Comparison of ENCODE assay signal across 1 mouse cellular context in the genomic region with DNA sequence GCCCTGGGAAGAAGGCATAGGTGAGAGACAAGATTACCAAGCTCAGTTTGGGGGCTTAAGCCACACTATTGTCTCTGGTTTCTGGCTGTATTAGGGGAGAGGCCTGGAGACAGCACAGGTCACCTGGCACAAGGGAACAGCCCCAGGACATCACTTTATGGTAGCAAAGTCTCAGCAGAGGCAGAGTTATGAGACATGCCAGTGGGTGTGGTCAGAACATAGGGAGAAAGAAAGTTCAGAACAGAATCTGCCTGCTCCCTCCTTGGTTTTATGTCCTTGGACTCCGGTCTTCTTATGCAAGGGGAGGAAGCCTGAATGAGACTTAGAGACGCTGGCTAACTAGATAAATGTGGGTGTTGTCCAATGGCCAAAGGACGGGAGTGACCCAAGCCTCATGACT.
TF ChIP-seq lines count a peak whose summit lies in the region.

No protein-coding gene starts in this region.

TF ChIP-seq in CH12.LX, 34 proteins besides CTCF, POLR2A, EP300 and RAD21 (continued from another document):
- TF ChIP-seq E2F4 (IDR thresholded peaks at IDR 0.05; ENCODE audit: insufficient replicate concordance, low read depth, low read length) (no peak), BHLHE40 (IDR thresholded peaks at IDR 0.05; ENCODE audit: low read depth, low read length) (no peak), IRF4 (IDR thresholded peaks at IDR 0.05; ENCODE audit: low read depth, low read length) (no peak), JUN (IDR thresholded peaks at IDR 0.05; ENCODE audit: insufficient read depth, low read depth, low read length) (no peak), TBP (conservative IDR thresholded peaks at IDR 0.05; ENCODE audit: low read depth, low read length) (no peak), MAX (IDR thresholded peaks at IDR 0.05; ENCODE audit: low read length) (no peak), MYC (IDR thresholded peaks at IDR 0.05; ENCODE audit: low read depth, low read length) (no peak), ETS1 (conservative IDR thresholded peaks at IDR 0.05; ENCODE audit: low read depth, low read length) (no peak), PAX5 (IDR thresholded peaks at IDR 0.05; ENCODE audit: low read length) (no peak), CHD1 (IDR thresholded peaks at IDR 0.05; ENCODE audit: low read depth, low read length) (no peak), GABPA (IDR thresholded peaks at IDR 0.05; ENCODE audit: insufficient replicate concordance, low read depth, low read length) (no peak), JUND (conservative IDR thresholded peaks at IDR 0.05; ENCODE audit: low read depth, low read length) (no peak), ZMIZ1 (IDR thresholded peaks at IDR 0.05; ENCODE audit: low read depth, low read length) (no peak)
